Mouse (Mus musculus) gonadal fat pad, adult 2 months (tissue): ENCODE measurements around the gene Jag2. TPM values are rescaled to one million over a fixed set of nuclear protein-coding genes. Genes with fewer than 3 reads are reported as not detected.

Experiments used
- DNase-seq: peaks from one replicate; pipeline ENCODE4 v3.0.0-alpha.2; 2012; ENCODE audit warnings: low read depth
- polyA plus RNA-seq: library from polyadenylated mRNA; depleted of rRNA; stranded (reverse); fragments of >200 nt; gene quantifications from 2 replicates; pipeline ENCODE4 v1.2.3, GENCODE M21; 2012

Gene Jag2
- polyA plus RNA-seq, 1 experiment = 46.9 TPM

- no peak for DNase-seq
Observed at GRCm38 (mm10) chr12:112941156-112941775, 11.7 kb upstream of the Jag2 start.

GRCm38 (mm10) chr12:112940710-112941109 lies 11.1 kb upstream of the Jag2 start:
- no peak for DNase-seq

DNA sequence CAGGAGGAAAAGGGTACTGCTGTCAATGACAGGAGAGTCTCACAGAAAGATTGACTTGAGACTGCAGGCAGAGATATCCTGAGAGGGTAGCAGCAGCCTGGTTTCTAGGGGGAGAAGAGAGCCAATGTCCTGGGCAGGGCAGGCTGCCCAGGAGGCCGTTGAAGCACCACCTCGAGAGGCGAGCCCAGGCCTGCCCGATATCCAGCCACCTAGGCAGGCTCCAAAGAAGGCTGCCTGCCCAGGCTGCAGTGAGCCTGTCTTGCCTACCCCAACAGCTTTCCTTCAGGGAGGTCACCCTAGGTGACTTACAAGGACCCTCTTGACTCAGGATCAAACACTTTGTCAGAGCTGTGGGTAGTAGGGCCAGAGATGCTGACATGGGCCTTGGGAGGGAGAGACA lies 10.7 kb upstream of the Jag2 start:
- DNase-seq = no peak

DNA sequence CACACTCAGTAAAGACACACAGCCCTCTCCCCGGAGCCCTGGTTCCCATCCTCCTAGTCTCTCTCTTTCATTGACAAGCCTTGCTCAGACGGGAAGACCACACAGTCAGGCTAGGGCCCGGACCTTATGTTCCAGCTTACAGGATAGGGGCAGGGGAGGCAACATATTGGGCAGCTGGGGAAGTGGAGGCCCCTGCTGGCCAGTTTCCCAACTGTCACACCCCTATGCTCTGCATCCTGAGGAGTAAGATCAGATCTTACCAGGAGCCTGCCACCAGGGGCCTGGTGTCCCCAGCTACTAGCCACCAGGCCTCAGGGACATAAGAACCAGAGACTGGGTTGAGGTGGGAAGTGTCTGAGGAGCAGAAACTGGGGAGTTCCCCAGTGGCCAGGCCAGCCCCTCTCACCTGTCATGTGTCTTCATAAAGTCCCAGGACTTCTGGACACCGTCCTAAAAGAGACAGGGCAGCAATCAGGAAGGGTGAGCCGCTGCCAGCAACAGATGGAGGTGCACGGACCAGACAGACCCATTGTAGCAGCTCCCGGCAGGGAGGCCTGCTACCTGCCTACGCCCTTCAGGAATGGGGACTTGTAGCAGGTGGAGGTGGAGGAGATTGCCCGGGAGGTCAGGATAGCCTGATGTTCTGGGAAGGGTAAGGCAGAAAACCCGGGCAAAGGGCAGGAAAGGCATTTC lies 9.4 kb upstream of the Jag2 start:
- DNase-seq = no peak

DNA sequence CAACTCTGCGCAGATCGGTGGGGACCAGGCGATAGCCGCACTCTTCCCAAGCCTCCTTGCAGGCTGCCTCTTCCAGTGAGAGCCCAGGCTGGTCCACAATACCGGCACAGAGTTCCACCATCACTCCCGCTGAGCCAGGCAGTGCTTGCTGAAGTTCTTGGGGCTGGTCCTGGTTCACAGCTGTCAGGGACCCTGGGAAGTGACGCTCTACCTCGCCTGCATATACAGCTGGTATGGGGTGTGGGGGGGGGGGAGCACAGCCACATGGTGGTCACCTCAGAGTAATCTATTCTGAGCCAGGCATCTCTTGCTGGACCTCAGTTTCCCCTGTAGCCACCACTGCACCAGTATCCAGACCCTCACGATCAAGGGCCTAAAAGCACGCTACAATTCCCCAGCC lies 8.8 kb upstream of the Jag2 start:
- no peak for DNase-seq

GRCm38 (mm10) chr12:112937906-112938305 lies 8.3 kb upstream of the Jag2 start:
- DNase-seq = no peak

- DNase-seq = no peak
Observed at GRCm38 (mm10) chr12:112932647-112933046, 3.1 kb upstream of the Jag2 start.

DNA sequence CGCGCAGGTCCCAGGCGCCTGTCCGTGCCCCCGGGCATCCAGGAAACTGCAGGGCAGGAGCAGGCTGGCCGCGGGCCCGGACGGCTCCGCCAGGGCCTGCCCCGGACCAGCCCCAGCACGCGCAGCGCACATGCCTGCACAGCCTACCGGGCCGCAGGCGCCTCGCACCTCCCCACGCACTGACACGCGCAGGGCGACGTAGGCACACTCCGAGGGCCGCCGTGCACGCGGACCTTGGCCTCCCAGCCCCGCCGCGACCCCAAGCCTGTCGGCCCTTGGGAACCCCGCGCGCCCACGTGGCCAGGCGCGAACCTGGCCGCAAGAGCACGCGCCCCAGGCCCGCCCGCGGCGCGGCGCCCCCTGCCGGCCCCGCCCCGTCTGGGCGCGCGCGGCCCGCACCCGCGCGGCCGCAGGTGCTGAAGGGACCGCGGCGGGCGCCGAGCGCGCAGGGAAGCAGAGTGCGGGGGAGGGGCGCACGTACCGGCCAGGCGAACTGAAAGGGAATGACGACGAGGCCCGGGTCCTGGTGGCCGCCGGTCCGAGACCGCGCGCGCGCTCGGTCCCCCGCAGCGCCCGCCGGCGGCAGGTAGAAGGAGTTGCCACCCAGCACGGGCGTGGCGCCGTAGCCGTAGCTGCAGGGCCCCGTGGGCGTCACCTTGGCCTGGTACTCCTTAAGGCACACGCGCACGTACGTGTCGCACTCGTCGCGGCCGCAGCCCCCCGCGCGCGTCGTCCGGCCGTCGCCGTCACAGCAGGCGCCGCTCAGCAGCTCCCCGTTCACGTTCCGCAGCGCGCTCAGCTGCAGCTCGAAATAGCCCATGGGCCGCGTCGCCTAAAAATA lies 955 bp downstream of the Jag2 start:
- no peak for DNase-seq

- no peak for DNase-seq
Observed at GRCm38 (mm10) chr12:112927265-112927664, 2.3 kb downstream of the Jag2 start.

GRCm38 (mm10) chr12:112925950-112926349 lies 3.6 kb downstream of the Jag2 start:
- no peak for DNase-seq

DNA sequence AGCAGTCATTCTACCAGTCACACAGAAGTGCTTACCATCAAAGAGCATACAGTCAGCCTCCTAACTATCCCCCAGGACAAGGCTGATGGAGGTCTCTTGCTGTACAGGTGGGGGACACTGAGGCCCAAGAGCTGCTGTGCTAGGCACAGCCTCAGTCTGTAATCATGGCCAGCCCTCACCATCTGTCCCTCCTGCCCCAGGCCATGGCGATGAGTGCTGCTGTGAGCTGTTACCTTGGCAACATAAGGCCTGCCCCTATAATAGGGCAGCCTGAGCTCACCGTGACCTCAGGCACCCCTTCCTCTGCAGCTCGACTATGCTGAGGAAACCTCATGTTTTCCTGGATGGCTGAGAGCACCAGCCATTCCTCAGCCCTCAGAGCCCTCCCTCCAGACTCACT lies 7.0 kb downstream of the Jag2 start:
- DNase-seq = no peak

- DNase-seq = no peak
Observed at GRCm38 (mm10) chr12:112921518-112921917, 8.1 kb downstream of the Jag2 start.

- no peak for DNase-seq
Observed at GRCm38 (mm10) chr12:112917906-112918305, 11.7 kb downstream of the Jag2 start.

- DNase-seq = no peak
Observed at GRCm38 (mm10) chr12:112917486-112917885, 12.1 kb downstream of the Jag2 start.

GRCm38 (mm10) chr12:112916698-112917400 lies 12.7 kb downstream of the Jag2 start:
- DNase-seq = no peak

GRCm38 (mm10) chr12:112915587-112915986 lies 14.0 kb downstream of the Jag2 start:
- DNase-seq = no peak

- DNase-seq = no peak
Observed at GRCm38 (mm10) chr12:112914527-112914926, 15.0 kb downstream of the Jag2 start.

- no peak for DNase-seq
Observed at GRCm38 (mm10) chr12:112912951-112913745, 16.4 kb downstream of the Jag2 start.

- no peak for DNase-seq
Observed at GRCm38 (mm10) chr12:112911701-112912100, 17.9 kb downstream of the Jag2 start.

- no peak for DNase-seq
Observed at GRCm38 (mm10) chr12:112908991-112909390, 20.6 kb downstream of the Jag2 start.

DNA sequence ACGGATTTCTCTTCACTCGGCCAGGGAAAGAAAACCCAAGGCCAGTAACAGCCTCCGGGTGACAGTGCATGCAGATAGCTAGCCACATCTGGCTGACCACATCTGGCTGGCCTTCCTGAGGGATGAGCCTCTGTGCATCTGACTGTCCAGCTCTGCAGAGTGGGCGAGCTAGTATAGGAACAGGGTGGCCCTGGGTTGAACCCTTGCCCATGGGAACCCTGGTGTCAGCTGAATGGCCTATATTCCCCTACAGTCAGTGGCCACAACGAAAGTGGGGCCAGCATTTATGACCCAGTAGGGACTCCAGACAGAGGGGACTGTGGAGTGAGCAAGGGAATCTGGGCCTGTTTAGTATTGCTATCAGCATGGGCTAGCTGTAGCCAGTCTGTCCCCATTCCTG lies 24.6 kb downstream of the Jag2 start:
- DNase-seq = no peak
